Mouse (Mus musculus): Measurements from ENCODE around the gene Shank2.

Shank2 gene

DNA sequence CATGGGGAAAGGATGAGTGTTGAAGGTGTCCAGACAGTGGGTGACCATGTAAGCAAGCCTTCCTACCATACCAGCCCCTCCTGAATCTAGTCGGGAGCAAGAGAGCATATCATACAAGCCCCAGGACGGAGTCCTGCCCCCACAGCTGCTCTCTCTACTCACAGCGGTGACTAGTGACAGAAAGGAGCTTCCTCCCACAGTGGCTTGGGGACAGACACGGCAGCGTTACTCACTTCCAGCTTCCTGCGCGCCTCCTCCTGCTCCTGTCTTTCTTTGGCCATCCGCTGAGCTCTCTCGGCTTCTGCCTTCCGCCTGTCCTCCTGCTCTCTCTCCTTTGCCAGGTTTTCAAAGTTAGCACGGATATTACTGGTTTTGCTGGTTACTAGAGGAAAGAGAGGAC lies 439.7 kb downstream of the Shank2 start:
- no peak for DNase-seq

GRCm38 (mm10) chr7:144441976-144442375 lies 440.2 kb downstream of the Shank2 start:
- DNase-seq, result no peak

- DNase-seq, result no peak
These were observed 443.1 kb downstream of the Shank2 start for GRCm38 (mm10) chr7:144444788-144445187.

GRCm38 (mm10) chr7:144447146-144447545 lies 445.4 kb downstream of the Shank2 start:
- DNase-seq, result no peak

GRCm38 (mm10) chr7:144448186-144448585 lies 446.5 kb downstream of the Shank2 start:
- no peak for DNase-seq

GRCm38 (mm10) chr7:144449637-144450570 lies 448.2 kb downstream of the Shank2 start:
- peak; percentile 84 for DNase-seq

DNA sequence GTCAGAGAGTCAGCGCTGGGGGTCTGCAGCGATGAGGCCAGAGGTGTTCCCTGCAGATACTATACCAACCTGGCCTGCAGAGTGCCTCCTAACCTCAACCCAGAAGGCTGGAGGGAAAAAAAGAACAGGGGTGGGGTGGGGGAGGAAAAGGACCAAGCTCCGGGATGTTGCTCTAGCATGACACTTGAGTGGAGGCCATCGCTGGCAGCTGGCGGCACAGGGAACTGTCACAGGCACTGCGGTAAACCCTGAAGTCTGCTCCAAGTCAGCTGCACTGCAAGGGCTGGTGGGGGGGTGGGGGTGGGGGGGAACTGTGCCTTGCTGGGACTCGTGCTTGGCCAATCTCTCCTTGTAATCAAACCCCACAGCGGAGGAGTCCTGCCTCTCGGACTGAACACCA lies 448.9 kb downstream of the Shank2 start:
- no peak for DNase-seq

DNA sequence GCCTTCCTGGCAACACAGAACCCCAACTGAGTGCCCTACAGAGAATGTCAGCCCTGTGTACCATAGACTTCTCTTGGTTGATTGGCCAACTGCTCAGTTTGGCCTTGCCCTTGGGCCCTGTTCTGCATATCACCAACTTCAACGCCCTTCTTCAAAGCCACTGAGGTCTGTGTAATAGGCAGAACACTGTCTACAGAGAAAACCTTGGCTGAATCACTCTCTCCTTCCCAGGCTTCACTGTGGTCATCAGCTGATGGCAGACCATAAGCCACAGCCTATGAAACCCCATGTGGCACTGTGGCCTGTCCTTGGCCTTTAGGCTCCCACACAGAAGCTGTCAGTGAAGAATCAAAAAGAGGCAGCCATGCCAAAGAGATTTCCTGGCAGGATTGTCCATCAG lies 457.2 kb downstream of the Shank2 start:
- no peak for DNase-seq

GRCm38 (mm10) chr7:144461246-144461902 lies 459.6 kb downstream of the Shank2 start:
- DNase-seq, result no peak

GRCm38 (mm10) chr7:144462577-144462976 lies 460.8 kb downstream of the Shank2 start:
- no peak for DNase-seq

DNA sequence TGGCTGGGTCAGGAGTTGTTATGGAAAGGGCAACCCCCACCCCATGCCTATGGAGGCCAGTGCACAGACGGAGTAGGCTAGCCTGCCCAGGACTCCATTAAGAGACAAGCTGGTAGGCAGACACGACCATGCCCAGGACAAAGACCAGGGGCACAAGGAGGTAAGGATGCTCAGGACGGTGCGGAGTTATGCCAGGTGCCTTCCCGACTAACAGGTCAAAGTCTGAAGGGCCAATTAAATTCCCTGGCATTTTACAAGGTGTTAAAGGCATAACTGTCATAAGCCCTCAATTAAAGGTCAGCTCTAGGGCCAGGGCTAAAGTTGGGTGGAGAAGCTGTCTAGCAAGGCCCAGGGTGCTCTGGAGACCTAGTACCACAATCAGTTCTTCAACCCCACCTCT lies 467.0 kb downstream of the Shank2 start:
- DNase-seq, result no peak

- peak; percentile 59 to 74 for DNase-seq
These were observed 467.5 kb downstream of the Shank2 start for GRCm38 (mm10) chr7:144469181-144469641.

GRCm38 (mm10) chr7:144469908-144470544 lies 468.3 kb downstream of the Shank2 start:
- DNase-seq, result peak; percentile 26 to 39

GRCm38 (mm10) chr7:144470545-144471059 lies 468.9 kb downstream of the Shank2 start, which contains the start of gene Cttn:
TSS of gene Cttn (minus strand) at chr7:144471009.
- DNase-seq, result peak; percentile 93 to 94

DNA sequence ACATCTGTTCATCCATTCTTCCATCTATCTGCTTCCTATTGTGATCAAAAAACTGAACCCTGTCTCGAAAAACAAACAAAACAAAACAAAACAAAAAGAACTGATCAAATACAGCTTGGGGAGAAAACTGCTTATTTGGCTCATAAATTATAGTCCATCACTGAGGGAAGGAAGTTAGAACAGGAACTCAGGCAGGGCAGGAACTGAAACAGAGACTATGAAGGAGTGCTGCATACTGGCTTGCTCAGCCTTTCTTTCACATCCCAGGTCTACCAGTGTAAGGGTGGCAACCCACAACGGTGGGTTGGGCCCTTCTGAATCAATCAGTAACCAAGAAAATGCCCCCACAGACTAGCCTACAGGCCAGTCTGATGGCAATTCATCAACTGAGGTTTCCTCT lies 469.4 kb downstream of the Shank2 start:
- no peak for DNase-seq

DNA sequence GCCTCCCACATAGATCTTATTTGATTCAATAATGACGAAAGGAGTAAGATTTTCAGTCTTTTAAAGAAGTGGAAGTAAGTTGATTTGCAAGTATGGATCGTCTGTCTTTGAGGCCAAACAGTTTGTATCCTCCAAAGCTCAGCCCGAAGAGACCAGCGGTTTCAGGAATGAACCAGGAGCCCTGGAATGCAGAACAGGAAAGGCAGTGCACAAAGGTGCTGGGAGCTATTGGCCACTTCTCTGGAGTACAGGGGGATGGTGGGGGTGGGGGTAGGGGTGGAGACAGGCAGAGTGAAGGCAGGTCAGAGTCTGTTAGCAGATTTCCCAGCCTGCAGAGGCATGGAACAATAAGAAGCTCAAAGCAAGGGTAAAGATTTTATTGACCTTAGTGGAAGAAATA lies 471.8 kb downstream of the Shank2 start:
- no peak for DNase-seq
